Mouse (Mus musculus) intestine, embryonic 14.5 days (tissue): ENCODE measurements around the gene Pklr. TPM values are rescaled to one million over a fixed set of nuclear protein-coding genes. Genes with fewer than 3 reads are reported as not detected.

Experiments used
- ATAC-seq: fragments of 200-750 bp; cut with Nextera tagmentation; replicated peaks from 2 replicates; pipeline ENCODE4 v1.8.0; 2017; ENCODE audit warnings: low read depth, moderate number of reproducible peaks, moderate TSS enrichment, moderate library complexity; ENCODE audit not compliant: low FRiP score, low TSS enrichment
- DNase-seq: peaks from one replicate; pipeline ENCODE4 v3.0.0-alpha.2; 2018; ENCODE audit warnings: low spot score
- H3K27ac ChIP-seq: fragments of 300-500 bp; sonication (generic); 2 replicates; pipeline ENCODE4 v1.5.1; 2014; ENCODE audit warnings: low read depth, mild to moderate bottlenecking, control low read depth
- H3K27me3 ChIP-seq: fragments of 300-500 bp; sonication (generic); replicated peaks from 2 replicates; pipeline ENCODE4 v1.6.1; 2014; ENCODE audit warnings: low read length, control low read depth; ENCODE audit not compliant: control insufficient read depth, insufficient read depth
- H3K36me3 ChIP-seq: fragments of 300-500 bp; sonication (generic); 2 replicates; pipeline ENCODE4 v1.6.1; 2014; ENCODE audit warnings: low read length, control low read depth; ENCODE audit not compliant: control insufficient read depth, insufficient read depth
- H3K4me1 ChIP-seq: fragments of 300-500 bp; sonication (generic); replicated peaks from 2 replicates; pipeline ENCODE4 v1.6.1; 2014; ENCODE audit warnings: low read length, control low read depth, mixed read lengths; ENCODE audit not compliant: control insufficient read depth, insufficient read depth
- H3K4me2 ChIP-seq: fragments of 300-500 bp; sonication (generic); 2 replicates; pipeline ENCODE4 v1.6.1; 2014; ENCODE audit warnings: low read length
- H3K4me3 ChIP-seq: fragments of 300-500 bp; sonication (generic); 2 replicates; pipeline ENCODE4 v1.5.1; 2014; ENCODE audit warnings: low read depth, low read length, control low read depth, mixed read lengths
- H3K9ac ChIP-seq: fragments of 300-500 bp; sonication (generic); 2 replicates; pipeline ENCODE4 v1.6.1; 2014; ENCODE audit warnings: mild to moderate bottlenecking, low read length
- H3K9me3 ChIP-seq: fragments of 300-500 bp; sonication (generic); 2 replicates; pipeline ENCODE4 v1.6.1; 2016; ENCODE audit warnings: low read length, control low read depth; ENCODE audit not compliant: control insufficient read depth
- whole genome bisulfite sequencing: fragments of 180-500 bp; shearing (Covaris S2); extraction: QIAGEN DNeasy Blood & Tissue Kit; methylation state at CpG from one replicate; pipeline ENCODE4 v1.1.7; 2014; 5-methylcytosine and 5-hydroxymethylcytosine counted together
- polyA plus RNA-seq: library from polyadenylated mRNA; unstranded; fragments of >200 nt; fragmentation: Nextera tagmentation; extraction: Ambion mirVana; gene quantifications from 2 replicates; pipeline ENCODE4 v1.2.1, GENCODE M21; 2014

Pklr gene
- polyA plus RNA-seq, 1 experiment from 2014 or later, result 13.3 TPM

- Histone ChIP-seq H3K4me3 (peak overlapping the region; percentile 24; the same call in 1 of the 2 replicates), H3K4me2 (peak overlapping the region; percentile 59), H3K4me1 (0 out of 2 replicates have a peak, but pooled peaks cover 5% of the 10 kb centered on the region), H3K36me3 (no peaks in the 10 kb centered on the region), H3K9me3 (no peaks in the 10 kb centered on the region), H3K9ac (peak overlapping the region; percentile 29; the same call in 1 of the 2 replicates), H3K27me3 (no peaks in the 10 kb centered on the region), H3K27ac (no peak overlapping the region)
- DNase-seq (peak; percentile 70), ATAC-seq (no peak; the same call in 1 of the 2 replicates)
- WGBS, result 14% methylated on average over 30 of the region's 30 CpGs
Measured at GRCm38 (mm10) chr3:89132285-89133062, 3.5 kb upstream of the Pklr start.

GRCm38 (mm10) chr3:89133063-89133450 is 2.9 kb upstream of the Pklr start:
- DNase-seq (no peak), ATAC-seq (no peak)
- Histone ChIP-seq H3K27ac (0 out of 2 replicates have a peak overlapping the region, but pooled peaks have one; percentile 7), H3K9me3 (no peaks in the 10 kb centered on the region), H3K27me3 (no peaks in the 10 kb centered on the region), H3K4me1 (0 out of 2 replicates have a peak, but pooled peaks cover 5% of the 10 kb centered on the region), H3K9ac (no peak overlapping the region), H3K4me3 (no peak overlapping the region), H3K36me3 (no peaks in the 10 kb centered on the region), H3K4me2 (no peak overlapping the region)
- 78% methylated on average over 7 of the region's 7 CpGs for WGBS

GRCm38 (mm10) chr3:89133752-89134151 is 2.2 kb upstream of the Pklr start:
- no peak overlapping the region for H3K4me3 ChIP-seq
- WGBS, result 71% methylated on average over 1 of the region's 1 CpGs
- peak; percentile 33 for ATAC-seq
- 0 out of 2 replicates have a peak, but pooled peaks cover 5% of the 10 kb centered on the region for H3K4me1 ChIP-seq
- no peak overlapping the region for H3K9ac ChIP-seq
- no peaks in the 10 kb centered on the region for H3K27me3 ChIP-seq
- H3K4me2 ChIP-seq, result no peak overlapping the region
- no peak overlapping the region for H3K27ac ChIP-seq
- no peaks in the 10 kb centered on the region for H3K9me3 ChIP-seq
- DNase-seq, result no peak
- no peaks in the 10 kb centered on the region for H3K36me3 ChIP-seq

- H3K4me3 ChIP-seq, result no peak overlapping the region
- H3K4me1 ChIP-seq, result 0 out of 2 replicates have a peak, but pooled peaks cover 5% of the 10 kb centered on the region
- no peak overlapping the region; the same call in 1 of the 2 replicates for H3K4me2 ChIP-seq
- H3K27me3 ChIP-seq, result no peaks in the 10 kb centered on the region
- H3K27ac ChIP-seq, result no peak overlapping the region; the same call in 1 of the 2 replicates
- no peak overlapping the region for H3K9ac ChIP-seq
- 28% methylated on average over 9 of the region's 9 CpGs for WGBS
- no peaks in the 10 kb centered on the region for H3K9me3 ChIP-seq
- no peaks in the 10 kb centered on the region for H3K36me3 ChIP-seq
- ATAC-seq (peak; percentile 92), DNase-seq (peak; percentile 80)
Measured at GRCm38 (mm10) chr3:89136365-89136764, 423 bp downstream of the Pklr start.

- 0 out of 2 replicates have a peak, but pooled peaks cover 6% of the 10 kb centered on the region for H3K27me3 ChIP-seq
- ATAC-seq (no peak), DNase-seq (no peak)
- no peaks in the 10 kb centered on the region for H3K9me3 ChIP-seq
- no peaks in the 10 kb centered on the region for H3K36me3 ChIP-seq
- WGBS, result 79% methylated on average over 10 of the region's 10 CpGs
- H3K9ac ChIP-seq, result no peak overlapping the region
- no peaks in the 10 kb centered on the region for H3K4me1 ChIP-seq
- no peak overlapping the region for H3K27ac ChIP-seq
- no peak overlapping the region for H3K4me3 ChIP-seq
- H3K4me2 ChIP-seq, result no peak overlapping the region
Measured at GRCm38 (mm10) chr3:89144821-89145220, 8.9 kb downstream of the Pklr start.

GRCm38 (mm10) chr3:89145566-89145965 is 9.6 kb downstream of the Pklr start:
- Histone ChIP-seq H3K36me3 (no peaks in the 10 kb centered on the region), H3K27ac (no peak overlapping the region), H3K4me1 (no peaks in the 10 kb centered on the region), H3K4me2 (no peak overlapping the region), H3K9ac (no peak overlapping the region), H3K27me3 (0 out of 2 replicates have a peak, but pooled peaks cover 9% of the 10 kb centered on the region), H3K9me3 (no peaks in the 10 kb centered on the region), H3K4me3 (no peak overlapping the region)
- WGBS, result 62% methylated on average over 8 of the region's 8 CpGs
- ATAC-seq (no peak), DNase-seq (no peak)

GRCm38 (mm10) chr3:89147101-89147978 is 11.4 kb downstream of the Pklr start:
- Histone ChIP-seq H3K27ac (no peak overlapping the region), H3K4me3 (peak overlapping the region; percentile 13; the same call in 1 of the 2 replicates), H3K36me3 (no peaks in the 10 kb centered on the region), H3K4me1 (no peaks in the 10 kb centered on the region), H3K9ac (peak overlapping the region; percentile 25; the same call in 1 of the 2 replicates), H3K9me3 (no peaks in the 10 kb centered on the region), H3K27me3 (0 out of 2 replicates have a peak, but pooled peaks cover 11% of the 10 kb centered on the region), H3K4me2 (peak overlapping the region; percentile 55)
- WGBS, result 22% methylated on average over 26 of the region's 26 CpGs
- ATAC-seq, result peak; percentile 87
- peak; percentile 69 for DNase-seq

GRCm38 (mm10) chr3:89147979-89148311 is 12.0 kb downstream of the Pklr start:
- Histone ChIP-seq H3K9me3 (no peaks in the 10 kb centered on the region), H3K27me3 (0 out of 2 replicates have a peak, but pooled peaks cover 15% of the 10 kb centered on the region), H3K27ac (no peak overlapping the region), H3K4me1 (no peaks in the 10 kb centered on the region), H3K4me3 (peak overlapping the region; percentile 13; the same call in 1 of the 2 replicates), H3K4me2 (peak overlapping the region; percentile 55), H3K9ac (peak overlapping the region; percentile 25; the same call in 1 of the 2 replicates), H3K36me3 (no peaks in the 10 kb centered on the region)
- ATAC-seq (peak; percentile 37), DNase-seq (no peak)
- 7% methylated on average over 15 of the region's 15 CpGs for WGBS
